Mouse (Mus musculus): ENCODE data around the gene 1700022I11Rik.

- TF ChIP-seq POLR2A (IDR thresholded peaks at IDR 0.05; ENCODE audit: control insufficient read depth, low read depth, low read length) (no peak), CTCF (IDR thresholded peaks at IDR 0.05; ENCODE audit: control insufficient read depth, insufficient read depth, insufficient replicate concordance, low read depth, low read length) (no peak)
Measured at GRCm38 (mm10) chr4:42941396-42941795, 28.0 kb upstream of the 1700022I11Rik start.

Measured in testis, adult 2 months (tissue).